Mouse (Mus musculus): ENCODE measurements around the gene Triobp. TPM values are rescaled to one million over a fixed set of nuclear protein-coding genes. Genes with fewer than 3 reads are reported as not detected.
A peak's percentile ranks its signal among the peaks of the same experiment; 100 is the strongest.

Gene Triobp
- total RNA-seq, 2 experiments from 2014 or later: 11.8 to 12.7 TPM

DNA sequence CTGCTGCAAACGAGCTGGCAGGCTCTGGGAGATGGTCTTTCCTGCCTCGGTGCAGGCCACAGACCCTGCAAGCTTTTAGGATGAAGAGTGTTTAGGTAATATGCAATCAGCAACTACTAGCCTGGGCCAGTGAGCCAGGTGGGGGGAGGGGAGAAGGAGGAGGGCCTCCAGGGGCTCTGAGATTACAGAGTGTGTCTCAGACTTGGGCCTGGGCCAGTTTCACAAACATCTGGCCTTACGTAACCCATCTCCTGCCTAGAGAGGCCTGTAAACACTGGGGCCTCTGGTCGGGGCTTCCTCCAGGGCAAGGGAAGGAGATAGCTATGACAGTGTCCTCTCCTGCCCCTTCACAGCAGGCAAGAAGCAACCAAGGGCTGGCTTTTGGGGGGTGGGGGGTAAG is 31.4 kb downstream of the Triobp start:
- Histone ChIP-seq H3K27ac (no peak overlapping the region), H3K4me3 (no peak overlapping the region)
- TF ChIP-seq CTCF (IDR thresholded peaks at IDR 0.05): no peak
- no peak for DNase-seq (ENCODE audit: extremely low spot score in 1 of 2, low spot score in 2 of 2)
- intact Hi-C loops (cut with DNase I): no loop called here

DNA sequence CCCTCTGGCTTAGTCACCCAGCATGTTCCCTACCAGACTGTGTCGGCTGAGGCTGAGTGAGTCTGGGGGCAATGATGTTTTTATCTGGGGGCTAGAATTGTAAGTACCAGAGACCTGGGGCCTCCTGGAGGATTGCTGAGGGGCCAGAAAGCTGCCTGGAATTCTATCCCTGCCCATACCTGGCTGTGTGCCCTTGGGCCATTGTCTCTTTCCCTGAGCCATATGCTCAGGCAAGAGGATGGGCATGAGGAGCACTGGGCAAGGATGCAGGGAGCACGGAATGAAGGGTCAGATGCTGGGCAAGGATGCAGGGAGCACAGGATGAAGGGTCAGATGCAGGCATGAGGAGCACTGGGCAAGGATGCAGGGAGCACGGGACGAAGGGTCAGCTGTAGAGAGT is 32.6 kb downstream of the Triobp start:
- H3K27ac ChIP-seq: no peak overlapping the region
- no peak for TF ChIP-seq CTCF (IDR thresholded peaks at IDR 0.05)
- intact Hi-C loops (cut with DNase I): no loop called here
- no peak overlapping the region for H3K4me3 ChIP-seq
- no peak for DNase-seq (ENCODE audit: extremely low spot score in 1 of 2, low spot score in 2 of 2)

DNA sequence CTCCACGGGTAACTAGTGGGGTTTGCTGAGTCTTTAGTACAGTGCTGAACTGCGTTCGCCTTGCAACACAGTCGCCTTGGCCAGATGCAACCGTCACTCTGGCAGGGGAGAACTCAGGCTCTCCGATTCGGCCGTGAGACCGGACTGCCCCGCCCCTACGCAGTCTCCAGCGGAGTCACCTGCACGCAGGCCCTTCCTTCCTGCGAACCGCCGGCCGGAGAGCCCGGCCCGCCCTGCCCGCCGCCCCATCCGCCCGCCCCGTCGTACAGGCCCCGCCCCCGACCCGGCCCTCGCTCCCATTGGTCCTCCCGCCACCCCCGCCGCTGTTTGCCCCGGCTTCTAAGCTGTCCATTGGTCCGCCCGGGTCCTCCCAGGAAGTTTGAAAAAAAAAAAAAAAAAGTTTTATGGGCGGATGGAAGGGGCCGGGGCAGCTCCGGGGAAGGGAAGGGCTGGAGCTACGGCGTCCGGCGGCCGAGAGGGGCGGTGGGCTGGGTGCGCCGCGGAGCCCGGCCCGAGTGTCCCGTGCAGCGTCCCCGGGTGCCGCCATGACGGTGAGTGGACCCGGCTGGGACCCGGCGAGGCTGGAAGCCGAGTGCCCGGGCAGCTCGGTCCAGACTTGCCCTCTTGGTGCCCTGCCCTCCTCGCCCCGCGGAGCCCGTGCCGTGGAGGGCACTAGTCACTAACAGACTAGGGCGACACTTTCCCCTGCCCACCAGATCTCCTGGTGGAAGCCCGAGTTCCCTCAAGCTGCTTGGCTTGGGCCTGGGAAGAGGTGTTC is 35.3 kb downstream of the Triobp start:
- Histone ChIP-seq H3K27ac (peak overlapping the region; percentile 78), H3K4me3 (peak overlapping the region; percentile 60)
- intact Hi-C loops (cut with DNase I): no loop called here
- peak; percentile 50 to 53 for DNase-seq (ENCODE audit: extremely low spot score in 1 of 2, low spot score in 2 of 2)
- no peak for TF ChIP-seq CTCF (IDR thresholded peaks at IDR 0.05)

DNA sequence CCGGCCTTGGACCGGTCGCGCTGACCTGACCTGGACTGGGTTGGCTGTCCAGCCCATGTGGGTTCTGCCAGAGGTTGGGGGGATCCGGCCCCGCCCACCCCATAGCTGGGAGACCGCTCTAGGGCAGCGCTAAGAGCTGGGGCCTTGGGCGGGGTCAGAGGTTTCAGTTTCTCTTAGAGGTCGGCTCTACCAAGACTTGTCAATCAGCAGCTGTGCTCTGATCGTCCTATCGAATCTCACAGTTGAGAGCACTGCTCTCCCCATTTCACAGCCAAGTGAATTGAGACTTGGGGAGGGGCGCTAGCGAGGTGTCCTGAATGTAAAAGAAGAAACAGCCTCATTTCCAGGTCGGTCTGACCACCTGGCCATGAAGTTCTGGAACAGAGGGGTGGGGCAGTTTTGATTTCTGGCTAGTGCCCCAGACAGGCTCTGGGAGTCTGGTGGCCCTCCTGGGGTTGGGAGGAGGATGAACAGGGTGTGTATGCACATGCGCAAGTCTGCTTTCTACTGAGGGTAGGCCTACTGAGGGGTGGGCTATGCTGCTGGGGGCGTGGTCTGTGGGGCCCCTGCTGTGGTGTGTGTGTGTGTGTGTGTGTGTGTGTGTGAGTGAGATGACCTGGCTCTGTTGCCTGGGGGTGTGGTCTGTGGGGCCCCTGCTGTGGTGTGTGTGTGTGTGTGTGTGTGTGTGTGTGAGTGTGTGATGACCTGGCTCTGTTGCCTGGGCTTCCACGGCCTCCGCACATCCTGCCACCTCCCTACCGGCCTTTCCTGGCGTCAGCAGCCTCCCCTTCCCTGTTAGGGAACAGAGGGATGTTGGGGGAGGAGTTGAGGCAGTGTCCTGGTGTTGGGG is 36.1 kb downstream of the Triobp start:
- peak in 1 of 2 experiments; percentile 31 for DNase-seq (ENCODE audit: extremely low spot score in 1 of 2, low spot score in 2 of 2)
- peak overlapping the region; percentile 78 for H3K27ac ChIP-seq

DNA sequence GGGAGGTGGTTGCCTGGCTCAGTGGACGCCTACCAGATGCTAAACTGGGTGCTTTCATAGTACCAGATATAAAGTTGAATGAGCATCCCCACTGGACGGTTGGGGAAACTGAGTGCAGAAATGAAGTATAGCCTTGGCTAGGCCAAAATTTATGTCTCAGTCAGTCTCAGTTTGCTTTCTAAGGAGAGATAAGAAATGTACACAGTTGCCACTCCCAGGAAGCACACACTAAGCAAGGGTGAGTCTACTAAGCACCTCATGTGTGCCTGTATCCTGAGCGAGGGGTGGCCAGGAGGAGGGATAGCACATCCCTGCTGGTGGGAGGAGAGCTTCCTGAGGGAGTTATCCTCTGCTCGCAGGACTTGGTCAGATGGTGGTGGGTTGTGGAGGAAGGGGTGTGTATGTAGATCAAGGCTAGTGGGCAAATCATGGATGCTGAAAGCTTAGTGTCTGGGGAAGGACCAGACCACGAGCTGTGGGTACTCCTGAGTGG is 36.8 kb downstream of the Triobp start:
- H3K4me3 ChIP-seq: no peak overlapping the region
- DNase-seq (ENCODE audit: extremely low spot score in 1 of 2, low spot score in 2 of 2): peak in 1 of 2 experiments; percentile 20
- TF ChIP-seq CTCF (IDR thresholded peaks at IDR 0.05): no peak
- intact Hi-C loops (cut with DNase I): no loop called here
- H3K27ac ChIP-seq: no peak overlapping the region

More for the DNA sequence above, 36.1 kb downstream of the Triobp start:
- intact Hi-C loops (cut with DNase I): no loop called here
- no peak for TF ChIP-seq CTCF (IDR thresholded peaks at IDR 0.05)
- peak overlapping the region; percentile 60 for H3K4me3 ChIP-seq

DNA sequence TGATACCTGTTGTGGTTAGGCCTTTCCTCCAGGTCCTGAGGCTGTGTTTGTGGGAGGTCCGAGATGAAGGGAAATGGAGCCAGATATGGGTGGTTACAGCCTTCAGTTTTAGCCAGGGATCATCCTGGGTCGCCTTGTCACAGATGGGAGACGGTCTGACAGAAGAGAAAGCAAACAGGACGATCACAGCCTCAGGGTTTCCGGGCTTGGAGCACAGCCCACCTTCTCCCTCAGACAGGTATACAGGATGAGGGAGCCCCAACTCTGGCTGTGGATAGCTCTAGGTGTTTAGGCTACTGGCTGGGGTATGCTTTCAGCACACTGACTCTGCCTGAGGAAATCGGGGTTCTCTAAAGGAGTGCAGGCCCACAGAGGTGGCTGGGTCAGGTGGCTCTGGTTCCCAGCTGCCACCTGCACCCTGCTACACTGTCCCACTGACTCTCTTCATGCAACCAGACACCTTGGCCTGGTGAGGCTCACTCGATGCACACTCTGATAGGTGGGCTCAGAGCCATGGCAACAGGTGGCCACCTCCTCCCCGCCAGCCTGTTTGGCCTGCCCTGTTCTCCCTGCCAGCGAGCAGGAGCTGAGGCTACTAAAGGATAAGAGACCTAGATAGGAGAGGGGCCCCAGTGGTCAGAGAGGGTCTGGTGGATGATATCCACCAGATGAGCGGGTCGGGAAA is 39.2 kb downstream of the Triobp start:
- intact Hi-C loops (cut with DNase I): no loop called here
- TF ChIP-seq CTCF (IDR thresholded peaks at IDR 0.05): no peak
- Histone ChIP-seq H3K27ac (no peak overlapping the region), H3K4me3 (no peak overlapping the region)
- no peak for DNase-seq (ENCODE audit: extremely low spot score in 1 of 2, low spot score in 2 of 2)

DNA sequence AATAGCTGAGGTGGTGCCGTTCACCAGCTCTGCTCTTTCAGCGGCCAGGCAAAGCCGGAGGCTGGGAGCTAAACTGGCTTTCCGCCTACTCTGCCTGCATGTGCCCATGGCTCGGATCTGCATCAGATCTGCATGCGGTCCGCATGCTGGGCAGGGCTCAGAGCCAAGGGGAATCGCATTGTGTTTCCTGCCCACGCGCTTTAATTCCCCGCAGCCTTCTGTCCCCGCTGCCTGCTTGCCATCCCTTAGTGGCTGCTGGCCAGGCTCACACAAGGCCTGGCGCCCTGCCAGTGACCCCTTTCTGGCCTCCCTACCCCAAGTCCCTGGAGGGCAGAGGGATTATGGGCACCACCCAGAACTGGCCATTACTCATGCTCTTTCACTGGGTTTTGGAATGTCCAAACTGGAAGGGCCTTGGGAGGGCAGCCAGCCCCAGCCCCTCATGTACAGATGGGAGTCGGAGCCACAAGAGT is 41.0 kb downstream of the Triobp start:
- TF ChIP-seq CTCF (IDR thresholded peaks at IDR 0.05): no peak
- H3K27ac ChIP-seq: no peak overlapping the region; the same call in 1 of the 2 replicates
- intact Hi-C loops (cut with DNase I): loop anchor here (2.0 kb wide), 1 partner anchor 38 kb away; no protein-coding TSS in a partner anchor
- DNase-seq (ENCODE audit: extremely low spot score in 1 of 2, low spot score in 2 of 2): peak; percentile 82
- no peak overlapping the region for H3K4me3 ChIP-seq

DNA sequence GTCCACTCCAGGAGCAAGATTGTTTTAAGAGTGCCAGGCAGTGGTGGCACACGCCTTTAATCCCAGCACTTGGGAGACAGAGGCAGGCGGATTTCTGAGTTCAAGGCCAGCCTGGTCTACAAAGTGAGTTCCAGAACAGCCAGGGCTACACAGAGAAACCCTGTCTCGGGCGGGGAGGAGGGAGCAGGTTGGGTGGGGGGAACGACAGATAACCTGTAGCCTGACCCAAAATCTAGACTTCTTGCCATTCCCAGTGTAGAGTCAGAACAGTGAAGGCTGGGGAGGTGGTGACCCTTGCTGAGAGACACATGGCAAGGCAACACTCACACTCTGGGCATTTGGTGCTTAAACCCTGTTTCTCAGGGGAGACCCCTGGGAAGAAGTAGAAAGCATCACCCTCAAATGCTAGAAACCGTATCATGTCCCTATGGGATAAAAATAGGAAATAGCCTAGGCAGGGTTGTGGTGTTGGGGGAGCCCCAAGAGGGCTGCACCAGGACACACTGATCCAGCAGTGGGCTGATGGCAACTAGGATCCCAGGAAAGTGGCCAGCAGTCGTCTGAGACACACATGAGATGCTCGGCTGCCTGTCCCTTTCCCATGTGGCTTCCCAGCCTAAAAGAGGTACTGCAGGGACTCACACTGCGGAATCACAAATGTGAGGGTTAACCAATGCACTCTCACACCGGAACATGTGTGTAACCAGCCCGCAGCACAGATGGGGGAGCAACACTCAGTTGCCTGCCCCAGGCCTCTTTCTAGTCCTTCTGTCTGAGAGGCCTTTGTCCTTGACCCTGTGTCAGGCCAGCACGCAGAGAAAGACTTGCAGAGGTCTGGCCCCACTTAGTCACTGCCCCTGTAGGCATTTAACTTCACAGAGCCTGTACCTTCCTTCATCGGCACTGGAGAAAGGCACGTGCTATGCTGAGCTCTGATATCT is 41.9 kb downstream of the Triobp start:
- no peak overlapping the region for H3K4me3 ChIP-seq
- no peak for DNase-seq (ENCODE audit: extremely low spot score in 1 of 2, low spot score in 2 of 2)
- no peak overlapping the region; the same call in 1 of the 2 replicates for H3K27ac ChIP-seq
- intact Hi-C loops (cut with DNase I): loop anchor here (2.0 kb wide), 1 partner anchor 37 kb away; no protein-coding TSS in a partner anchor
- TF ChIP-seq CTCF (IDR thresholded peaks at IDR 0.05): no peak

DNA sequence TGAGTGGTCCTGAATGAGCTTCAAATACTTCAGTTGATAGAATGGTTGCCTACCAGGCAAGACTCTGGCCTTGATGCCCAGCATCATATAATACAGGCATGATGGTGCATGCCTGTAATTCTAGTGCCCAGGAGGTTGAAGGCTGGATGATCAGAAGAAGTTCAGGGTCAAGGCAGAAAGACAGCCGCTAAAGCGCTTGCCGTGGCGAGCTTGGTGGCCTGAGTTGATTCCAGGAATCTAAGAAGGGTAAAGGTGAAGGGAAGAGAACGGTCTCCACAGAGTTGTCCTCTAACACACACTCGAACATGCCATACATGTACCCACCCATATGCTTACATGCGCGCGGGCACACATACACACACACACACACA is 42.6 kb downstream of the Triobp start:
- Histone ChIP-seq H3K4me3 (no peak overlapping the region), H3K27ac (no peak overlapping the region)
- DNase-seq (ENCODE audit: extremely low spot score in 1 of 2, low spot score in 2 of 2): no peak
- no peak for TF ChIP-seq CTCF (IDR thresholded peaks at IDR 0.05)
- intact Hi-C loops (cut with DNase I): no loop called here

DNA sequence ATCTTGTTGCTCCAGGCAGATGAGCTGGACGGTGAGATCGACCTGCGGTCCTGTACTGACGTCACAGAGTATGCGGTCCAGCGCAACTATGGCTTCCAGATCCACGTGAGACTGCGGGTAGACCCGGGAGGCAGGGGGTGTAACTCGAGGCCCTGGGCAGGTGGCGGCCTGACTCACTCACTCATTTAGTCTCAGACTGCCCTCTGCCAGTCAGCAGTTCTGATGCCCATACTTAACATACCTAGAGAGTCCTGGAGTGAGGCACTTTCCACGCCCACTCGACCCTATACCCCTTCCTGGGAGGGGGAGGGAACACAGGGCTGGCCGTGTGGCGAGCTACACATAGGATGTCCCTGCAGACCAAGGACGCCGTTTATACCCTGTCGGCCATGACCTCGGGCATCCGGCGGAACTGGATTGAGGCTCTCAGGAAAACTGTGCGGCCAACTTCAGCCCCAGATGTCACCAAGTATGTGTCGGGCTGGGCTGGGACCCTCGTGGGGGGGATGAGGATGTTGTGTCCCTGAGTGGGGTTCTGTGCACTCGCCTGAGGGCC is 43.5 kb downstream of the Triobp start:
- no peak overlapping the region for H3K27ac ChIP-seq
- H3K4me3 ChIP-seq: no peak overlapping the region
- intact Hi-C loops (cut with DNase I): no loop called here
- no peak for TF ChIP-seq CTCF (IDR thresholded peaks at IDR 0.05)
- no peak for DNase-seq (ENCODE audit: extremely low spot score in 1 of 2, low spot score in 2 of 2)
